Mouse (Mus musculus) hindbrain, embryonic 11.5 days (tissue): ENCODE data around the gene Slc7a3. TPM values are rescaled to one million over a fixed set of nuclear protein-coding genes. Genes with fewer than 3 reads are reported as not detected.

Experiments used
- ATAC-seq: fragments of 200-750 bp; cut with Nextera tagmentation; 2 replicates; pipeline ENCODE4 v1.8.0; 2017; ENCODE audit warnings: mild to moderate bottlenecking, moderate TSS enrichment, moderate library complexity; ENCODE audit not compliant: low FRiP score
- DNase-seq: peaks from one replicate; pipeline ENCODE4 v3.0.0-alpha.2; 2015; ENCODE audit warnings: low spot score
- H3K27ac ChIP-seq: fragments of 300-500 bp; sonication (generic); 2 replicates; pipeline ENCODE4 v1.5.1; 2014; ENCODE audit warnings: mild to moderate bottlenecking, low read depth, low read length
- H3K27me3 ChIP-seq: fragments of 300-500 bp; sonication (generic); 2 replicates; pipeline ENCODE4 v1.6.1; 2014; ENCODE audit warnings: mild to moderate bottlenecking, low read length, moderate library complexity, mixed read lengths; ENCODE audit not compliant: control insufficient read depth, insufficient read depth
- H3K36me3 ChIP-seq: fragments of 300-500 bp; sonication (generic); 2 replicates; pipeline ENCODE4 v1.6.1; 2014; ENCODE audit warnings: mild to moderate bottlenecking, low read length, moderate library complexity, mixed read lengths; ENCODE audit not compliant: control insufficient read depth, insufficient read depth
- H3K4me1 ChIP-seq: fragments of 300-500 bp; sonication (generic); replicated peaks from 2 replicates; pipeline ENCODE4 v1.6.1; 2014; ENCODE audit warnings: low read length, mixed read lengths; ENCODE audit not compliant: control insufficient read depth, insufficient read depth
- H3K4me2 ChIP-seq: fragments of 300-500 bp; sonication (generic); replicated peaks from 2 replicates; pipeline ENCODE4 v1.6.1; 2014; ENCODE audit warnings: mild to moderate bottlenecking, low read depth, low read length
- H3K4me3 ChIP-seq: fragments of 300-500 bp; sonication (generic); 2 replicates; pipeline ENCODE4 v1.5.1; 2014; ENCODE audit warnings: low read depth, low read length
- H3K9ac ChIP-seq: fragments of 300-500 bp; sonication (generic); 2 replicates; pipeline ENCODE4 v1.6.1; 2014; ENCODE audit warnings: low read depth, low read length
- H3K9me3 ChIP-seq: fragments of 300-500 bp; sonication (generic); 2 replicates; pipeline ENCODE4 v1.6.1; 2016; ENCODE audit warnings: low read length; ENCODE audit not compliant: control insufficient read depth
- WGBS: fragments of 180-500 bp; shearing (Covaris S2); extraction: QIAGEN DNeasy Blood & Tissue Kit; methylation state at CpG from one replicate; pipeline ENCODE4 v1.1.7; 2014; 5-methylcytosine and 5-hydroxymethylcytosine counted together
- polyA plus RNA-seq: library from polyadenylated mRNA; unstranded; fragments of >200 nt; fragmentation: Nextera tagmentation; extraction: Ambion mirVana; gene quantifications from 2 replicates; pipeline ENCODE4 v1.2.1, GENCODE M21; 2014

Gene Slc7a3
- polyA plus RNA-seq, 1 experiment from 2014 or later: 0.65 TPM

DNA sequence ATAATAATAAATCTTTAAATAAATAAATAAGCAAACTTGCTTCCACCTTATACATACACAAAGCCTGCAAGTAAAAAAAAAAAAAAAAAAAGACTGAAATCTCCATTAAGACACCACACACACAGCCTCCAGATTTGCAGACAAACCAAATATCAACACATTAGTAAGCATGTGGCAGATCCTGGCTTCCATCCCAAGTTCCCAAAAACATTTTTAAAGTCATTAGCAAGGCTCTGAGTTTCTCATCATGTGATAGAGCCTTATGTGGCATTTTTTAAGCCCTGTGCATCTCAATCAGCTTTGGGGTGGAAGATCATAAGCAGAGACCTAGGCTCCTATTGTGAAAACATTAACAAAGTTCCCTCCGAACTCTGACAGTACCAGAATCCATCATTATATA, 20.6 kb downstream of the Slc7a3 start:
- H3K9ac ChIP-seq: no peak overlapping the region
- DNase-seq: no peak
- no peaks in the 10 kb centered on the region for H3K9me3 ChIP-seq
- H3K4me2 ChIP-seq: no peak overlapping the region
- ATAC-seq: no peak
- 81% methylated on average over 1 of the region's 1 CpGs for WGBS
- no peak overlapping the region for H3K4me3 ChIP-seq
- no peak overlapping the region for H3K27ac ChIP-seq
- no peaks in the 10 kb centered on the region for H3K4me1 ChIP-seq
- H3K27me3 ChIP-seq: no peaks in the 10 kb centered on the region
- no peaks in the 10 kb centered on the region for H3K36me3 ChIP-seq

DNA sequence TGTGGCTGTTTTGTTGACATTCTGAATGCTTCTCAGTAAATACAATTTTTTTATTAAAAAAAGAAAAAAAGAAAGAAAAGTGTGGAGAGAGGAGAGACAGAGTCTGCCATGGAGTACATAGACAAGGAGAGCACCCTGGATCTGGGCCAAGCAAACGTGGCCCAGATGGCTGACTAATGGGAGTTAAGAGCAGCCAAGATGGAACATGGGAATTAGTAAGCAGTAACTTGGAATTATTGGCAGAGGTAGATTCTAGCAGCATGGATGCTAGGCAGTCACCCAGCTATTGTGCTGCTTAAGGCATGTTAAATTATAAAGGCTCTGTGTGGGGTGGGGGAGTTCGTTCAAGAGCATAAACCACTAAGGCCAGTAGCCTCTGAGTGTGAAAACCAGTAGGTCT, 22.3 kb downstream of the Slc7a3 start:
- Histone ChIP-seq H3K4me1 (no peaks in the 10 kb centered on the region), H3K9ac (no peak overlapping the region), H3K27ac (no peak overlapping the region), H3K4me2 (no peak overlapping the region), H3K27me3 (no peaks in the 10 kb centered on the region), H3K9me3 (no peaks in the 10 kb centered on the region), H3K4me3 (no peak overlapping the region), H3K36me3 (no peaks in the 10 kb centered on the region)
- ATAC-seq: no peak
- WGBS: 80% methylated on average over 2 of the region's 2 CpGs
- DNase-seq: no peak

DNA sequence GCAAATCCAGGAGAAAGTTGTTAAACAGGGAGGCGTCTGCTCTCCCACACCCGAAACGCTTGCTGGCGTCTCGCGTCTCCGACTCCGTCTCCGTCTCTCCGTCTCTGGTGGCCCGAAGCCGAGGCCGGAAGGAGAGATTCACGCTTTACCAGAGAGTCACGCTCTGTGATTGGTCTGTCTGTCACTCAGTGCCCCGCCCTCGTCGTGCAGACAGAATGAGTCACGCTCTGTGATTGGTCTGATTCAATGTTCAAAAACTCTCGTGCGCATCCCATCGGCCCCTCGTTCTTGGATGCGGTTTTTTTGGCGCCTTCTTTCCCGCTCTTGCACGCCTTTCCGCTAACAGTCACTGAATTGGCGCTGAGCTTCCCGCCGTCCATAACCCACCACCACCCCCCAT, 26.3 kb downstream of the Slc7a3 start, which contains the start of gene Tex11:
Tex11 (minus strand) TSS at position 127 of the 400 bp plus-strand sequence.
- no peak for DNase-seq
- Histone ChIP-seq H3K9ac (no peak within 1 kb of the TSS), H3K27ac (no peak within 1 kb of the TSS), H3K4me3 (no peak within 1 kb of the TSS), H3K9me3 (no peaks in the 10 kb centered on the region), H3K4me1 (no peaks in the 10 kb centered on the region), H3K36me3 (no peaks in the 10 kb centered on the region), H3K4me2 (no peak within 1 kb of the TSS), H3K27me3 (no peaks in the 10 kb centered on the region)
- WGBS: 87% methylated on average over 31 of the region's 31 CpGs
- no peak for ATAC-seq

Other genes starting within 250 kb of the Slc7a3 start
- gene Tex11, start 26.4 kb downstream of the Slc7a3 start, polyA plus RNA-seq: 0.07 and 0.19 TPM in 2 replicates
- gene Snx12, start 136.5 kb upstream of the Slc7a3 start, polyA plus RNA-seq: 63.6 and 65.5 TPM in 2 replicates
- 2.2 and 3.6 TPM in 2 replicates for gene Foxo4, start 168.5 kb upstream of the Slc7a3 start, polyA plus RNA-seq
- gene Gm614, start 178.0 kb upstream of the Slc7a3 start, polyA plus RNA-seq: not detected in 2 replicates
- gene Il2rg, start 182.2 kb upstream of the Slc7a3 start, polyA plus RNA-seq: 3.6 TPM in 2 replicates
- gene Gm20489, start 183.0 kb upstream of the Slc7a3 start, polyA plus RNA-seq: not detected in 2 replicates
- gene Med12, start 188.0 kb upstream of the Slc7a3 start, polyA plus RNA-seq: 39.0 and 44.3 TPM in 2 replicates
- 24.5 and 29.1 TPM in 2 replicates for gene Nlgn3, start 213.1 kb upstream of the Slc7a3 start, polyA plus RNA-seq